Mouse (Mus musculus) lung, embryonic 14.5 days (tissue): ENCODE results near the gene Cycs. TPM values are rescaled to one million over a fixed set of nuclear protein-coding genes. Genes with fewer than 3 reads are reported as not detected.

Source experiments
- ATAC-seq: fragments of 200-750 bp; cut with Nextera tagmentation; 2 replicates; pipeline ENCODE4 v1.8.0; 2017; ENCODE audit warnings: mild to moderate bottlenecking, moderate TSS enrichment, moderate library complexity; ENCODE audit not compliant: insufficient read depth
- DNase-seq: peaks from one replicate; pipeline ENCODE4 v3.0.0-alpha.2; 2015
- H3K27ac ChIP-seq: fragments of 300-500 bp; sonication (generic); 2 replicates; pipeline ENCODE4 v1.5.1; 2014; ENCODE audit warnings: low read depth, mild to moderate bottlenecking, moderate library complexity
- H3K27me3 ChIP-seq: fragments of 300-500 bp; sonication (generic); 2 replicates; pipeline ENCODE4 v1.6.1; 2014; ENCODE audit warnings: low read length, control low read depth; ENCODE audit not compliant: insufficient read depth
- H3K36me3 ChIP-seq: fragments of 300-500 bp; sonication (generic); 2 replicates; pipeline ENCODE4 v1.6.1; 2014; ENCODE audit warnings: control low read depth; ENCODE audit not compliant: insufficient read depth
- H3K4me1 ChIP-seq: fragments of 300-500 bp; sonication (generic); 2 replicates; pipeline ENCODE4 v1.6.1; 2014; ENCODE audit warnings: antibody characterized with exemption, control low read depth; ENCODE audit not compliant: insufficient read depth
- H3K4me2 ChIP-seq: fragments of 300-500 bp; sonication (generic); 2 replicates; pipeline ENCODE4 v1.6.1; 2014; ENCODE audit warnings: mild to moderate bottlenecking
- H3K4me3 ChIP-seq: fragments of 300-500 bp; sonication (generic); 2 replicates; pipeline ENCODE4 v1.5.1; 2014; ENCODE audit warnings: low read depth, low read length
- H3K9ac ChIP-seq: fragments of 300-500 bp; sonication (generic); 2 replicates; pipeline ENCODE4 v1.6.1; 2014
- H3K9me3 ChIP-seq: fragments of 300-500 bp; sonication (generic); 2 replicates; pipeline ENCODE4 v1.6.1; 2016; ENCODE audit warnings: low read depth, low read length, control low read depth
- CTCF ChIP-seq: IDR thresholded peaks from 2 replicates; pipeline ENCODE4 v1.5.1; 2016; ENCODE audit warnings: antibody characterized with exemption, low read depth
- WGBS: fragments of 180-500 bp; shearing (Covaris S2); extraction: QIAGEN DNeasy Blood & Tissue Kit; methylation state at CpG from one replicate; pipeline ENCODE4 v1.1.7; 2014; 5-methylcytosine and 5-hydroxymethylcytosine counted together
- polyA plus RNA-seq: library from polyadenylated mRNA; unstranded; fragments of >200 nt; fragmentation: Nextera tagmentation; extraction: Ambion mirVana; gene quantifications from 2 replicates; pipeline ENCODE4 v1.2.1, GENCODE M21; 2014

The Cycs gene
- polyA plus RNA-seq, 1 experiment from 2014 or later, result 58.0 TPM

DNA sequence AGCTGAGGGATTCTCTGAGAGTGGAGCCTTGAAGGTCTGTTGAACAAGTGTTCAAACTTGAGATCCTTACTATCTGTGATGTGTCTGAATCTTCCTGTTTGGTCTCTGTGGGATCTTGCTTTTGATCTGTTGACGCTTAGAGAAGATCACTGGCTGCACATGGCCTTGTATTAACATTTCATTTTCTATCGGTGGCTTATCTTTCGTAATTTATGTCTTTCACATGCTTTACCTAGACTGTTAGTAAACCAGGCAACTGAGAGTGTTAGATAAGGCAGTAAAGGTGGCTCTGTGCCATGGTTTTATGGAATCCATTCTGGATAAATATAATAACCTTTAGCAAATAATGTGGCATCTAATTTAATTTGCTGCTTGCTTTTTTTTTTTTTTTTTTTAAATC lies 23.9 kb upstream of the Cycs start:
- H3K27ac ChIP-seq, result no peak overlapping the region
- DNase-seq (no peak), ATAC-seq (no peak)
- H3K9ac ChIP-seq, result no peak overlapping the region
- H3K4me3 ChIP-seq, result no peak overlapping the region
- TF ChIP-seq CTCF, result no peak
- 61% methylated on average over 3 of the region's 3 CpGs for WGBS
- H3K4me2 ChIP-seq, result no peak overlapping the region
- no peaks in the 10 kb centered on the region for H3K27me3 ChIP-seq
- no peaks in the 10 kb centered on the region; the same call in 1 of the 2 replicates for H3K9me3 ChIP-seq
- no peaks in the 10 kb centered on the region for H3K4me1 ChIP-seq
- H3K36me3 ChIP-seq, result no peaks in the 10 kb centered on the region

DNA sequence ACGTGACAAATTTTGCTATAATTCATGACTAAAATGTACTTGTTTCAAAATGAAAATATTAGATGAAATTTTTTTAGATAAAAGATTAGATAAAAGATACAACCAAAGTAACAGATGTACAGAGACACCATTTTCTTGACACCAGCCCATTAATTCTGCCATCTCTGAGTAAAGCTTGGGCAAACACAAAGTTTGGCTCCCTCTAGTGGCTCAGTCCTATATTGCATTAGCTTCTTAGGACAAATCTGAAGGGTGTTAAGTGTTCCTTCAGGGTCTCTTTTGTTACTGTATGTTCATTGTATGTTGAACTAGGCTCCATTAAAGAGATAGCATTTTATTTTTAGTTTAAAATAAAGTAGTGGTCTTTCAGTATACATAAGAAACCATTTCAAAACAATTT lies 21.9 kb upstream of the Cycs start:
- Histone ChIP-seq H3K4me2 (no peak overlapping the region), H3K4me1 (no peaks in the 10 kb centered on the region), H3K9ac (no peak overlapping the region), H3K27ac (no peak overlapping the region), H3K4me3 (no peak overlapping the region), H3K9me3 (no peaks in the 10 kb centered on the region), H3K36me3 (no peaks in the 10 kb centered on the region), H3K27me3 (no peaks in the 10 kb centered on the region)
- no peak for ATAC-seq
- WGBS, result 90% methylated on average over 1 of the region's 1 CpGs
- peak; percentile 85 for TF ChIP-seq CTCF
- DNase-seq, result peak; percentile 89

DNA sequence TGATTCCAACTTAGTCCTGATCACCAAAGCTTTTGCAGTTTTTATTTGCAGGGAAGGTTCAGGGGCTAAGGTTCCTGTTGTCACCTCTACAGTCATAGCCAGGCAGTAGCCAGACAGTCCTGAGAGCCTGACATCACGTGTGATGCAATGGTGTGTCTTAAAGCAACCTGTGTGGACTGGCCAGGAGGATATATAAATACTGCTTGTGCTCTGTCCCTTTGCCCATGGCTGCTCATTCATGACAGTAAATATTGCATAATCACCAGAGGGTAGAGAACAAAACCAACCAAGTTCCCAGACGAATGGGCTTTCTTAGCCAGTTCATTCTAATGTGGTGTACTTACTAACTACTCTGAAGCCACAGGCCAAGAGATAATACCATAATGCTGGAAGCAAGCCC lies 21.1 kb upstream of the Cycs start:
- Histone ChIP-seq H3K9ac (no peak overlapping the region), H3K36me3 (no peaks in the 10 kb centered on the region), H3K27me3 (no peaks in the 10 kb centered on the region), H3K9me3 (no peaks in the 10 kb centered on the region), H3K4me2 (no peak overlapping the region), H3K4me3 (no peak overlapping the region), H3K27ac (no peak overlapping the region), H3K4me1 (no peaks in the 10 kb centered on the region)
- WGBS, result 81% methylated on average over 2 of the region's 2 CpGs
- ATAC-seq (no peak), DNase-seq (no peak)
- no peak for TF ChIP-seq CTCF

DNA sequence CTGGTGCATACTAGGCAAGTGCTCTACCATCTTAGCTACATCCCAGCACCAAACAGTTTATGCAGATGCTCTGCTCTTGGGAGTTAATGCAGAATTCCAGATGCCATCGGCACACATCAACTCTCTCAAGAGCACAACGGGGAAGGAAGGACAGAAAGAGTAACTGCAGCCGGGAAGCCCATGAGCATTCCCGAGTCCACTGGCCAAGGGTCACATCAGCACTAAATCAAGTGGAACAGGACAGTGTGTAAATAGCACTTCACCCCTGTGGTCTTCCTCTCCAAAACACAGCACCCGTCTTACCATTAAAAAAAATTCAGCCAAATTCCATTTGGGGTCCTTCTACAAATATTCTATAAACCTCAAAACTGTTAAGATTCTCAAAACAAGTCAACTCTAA lies 20.0 kb upstream of the Cycs start:
- Histone ChIP-seq H3K9ac (no peak overlapping the region), H3K27ac (no peak overlapping the region), H3K36me3 (no peaks in the 10 kb centered on the region), H3K4me2 (no peak overlapping the region), H3K4me1 (no peaks in the 10 kb centered on the region), H3K9me3 (no peaks in the 10 kb centered on the region), H3K27me3 (no peaks in the 10 kb centered on the region), H3K4me3 (no peak overlapping the region)
- WGBS, result 43% methylated on average over 5 of the region's 5 CpGs
- no peak for TF ChIP-seq CTCF
- ATAC-seq (no peak), DNase-seq (no peak)

DNA sequence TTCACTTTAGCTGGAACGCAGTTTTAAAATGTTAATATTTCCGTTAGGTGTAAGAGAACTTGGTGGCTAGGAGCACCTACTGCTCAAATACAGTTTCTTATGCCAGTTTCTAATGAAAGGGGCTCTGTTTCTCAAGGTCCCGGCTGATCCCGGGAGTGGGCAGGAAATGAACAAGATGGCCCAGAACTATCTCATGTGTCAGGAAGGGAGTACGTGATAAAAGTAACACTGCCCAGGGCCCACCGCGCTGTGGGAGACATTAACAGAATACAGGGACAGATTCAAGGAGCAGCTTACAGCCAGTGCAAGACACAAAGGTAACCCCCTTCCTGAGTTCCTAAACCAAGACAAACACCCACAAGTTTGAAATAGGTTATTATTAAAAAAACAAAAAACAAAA lies 19.4 kb upstream of the Cycs start:
- no peak for ATAC-seq
- Histone ChIP-seq H3K4me2 (no peak overlapping the region), H3K36me3 (no peaks in the 10 kb centered on the region), H3K27me3 (no peaks in the 10 kb centered on the region), H3K4me1 (no peaks in the 10 kb centered on the region), H3K27ac (no peak overlapping the region), H3K9ac (no peak overlapping the region), H3K9me3 (no peaks in the 10 kb centered on the region), H3K4me3 (no peak overlapping the region)
- no peak for TF ChIP-seq CTCF
- WGBS, result 57% methylated on average over 7 of the region's 7 CpGs
- DNase-seq, result no peak

DNA sequence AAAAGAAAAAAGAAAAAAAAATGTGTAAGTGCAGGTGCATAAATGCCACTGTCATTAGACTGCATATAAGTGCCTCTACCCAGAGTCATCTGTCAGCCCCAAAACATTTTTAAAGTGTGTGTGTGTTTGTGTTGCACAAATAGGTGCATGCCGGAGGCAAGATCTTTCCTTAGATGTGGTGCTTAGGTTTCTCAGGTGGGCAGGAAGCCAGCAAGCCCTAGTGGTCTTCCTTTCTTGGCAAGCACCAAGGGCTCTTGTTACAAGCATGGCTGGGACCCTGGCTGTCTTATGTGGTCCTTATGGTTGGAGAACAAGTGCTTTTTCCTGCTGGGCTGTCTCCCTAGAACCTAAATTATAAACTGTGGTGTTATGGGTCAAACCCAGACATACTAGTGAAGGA lies 5.3 kb upstream of the Cycs start:
- H3K4me1 ChIP-seq, result 0 out of 2 replicates have a peak, but pooled peaks cover 4% of the 10 kb centered on the region
- H3K36me3 ChIP-seq, result no peaks in the 10 kb centered on the region
- 88% methylated on average over 1 of the region's 1 CpGs for WGBS
- H3K27me3 ChIP-seq, result no peaks in the 10 kb centered on the region
- no peak for TF ChIP-seq CTCF
- no peak overlapping the region for H3K4me2 ChIP-seq
- no peaks in the 10 kb centered on the region for H3K9me3 ChIP-seq
- ATAC-seq (no peak), DNase-seq (no peak)
- H3K4me3 ChIP-seq, result no peak overlapping the region
- no peak overlapping the region for H3K9ac ChIP-seq
- no peak overlapping the region for H3K27ac ChIP-seq

DNA sequence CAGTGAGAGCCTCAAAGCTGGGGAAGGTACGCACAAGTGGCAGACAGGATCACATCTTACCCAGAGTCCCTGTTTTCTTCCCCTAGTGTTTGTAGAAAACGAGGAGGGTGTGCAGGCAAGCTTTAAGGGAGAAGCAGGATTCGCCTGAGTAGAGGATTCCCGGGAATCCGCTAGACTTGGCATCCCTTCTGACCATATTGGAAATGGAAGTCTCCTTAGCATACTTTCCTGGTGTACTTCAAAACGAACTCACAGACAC lies 588 bp upstream of the Cycs start:
- H3K9me3 ChIP-seq, result no peaks in the 10 kb centered on the region
- peak overlapping the region; percentile 82 for H3K4me2 ChIP-seq
- ATAC-seq (no peak), DNase-seq (no peak)
- peaks cover 16% of the 10 kb centered on the region; the same call in 1 of the 2 replicates for H3K36me3 ChIP-seq
- H3K4me1 ChIP-seq, result 0 out of 2 replicates have a peak, but pooled peaks cover 4% of the 10 kb centered on the region
- WGBS, result 10% methylated on average over 6 of the region's 6 CpGs
- TF ChIP-seq CTCF, result no peak
- peak overlapping the region; percentile 80 for H3K4me3 ChIP-seq
- H3K9ac ChIP-seq, result peak overlapping the region; percentile 84
- H3K27ac ChIP-seq, result peak overlapping the region; percentile 84
- no peaks in the 10 kb centered on the region for H3K27me3 ChIP-seq

DNA sequence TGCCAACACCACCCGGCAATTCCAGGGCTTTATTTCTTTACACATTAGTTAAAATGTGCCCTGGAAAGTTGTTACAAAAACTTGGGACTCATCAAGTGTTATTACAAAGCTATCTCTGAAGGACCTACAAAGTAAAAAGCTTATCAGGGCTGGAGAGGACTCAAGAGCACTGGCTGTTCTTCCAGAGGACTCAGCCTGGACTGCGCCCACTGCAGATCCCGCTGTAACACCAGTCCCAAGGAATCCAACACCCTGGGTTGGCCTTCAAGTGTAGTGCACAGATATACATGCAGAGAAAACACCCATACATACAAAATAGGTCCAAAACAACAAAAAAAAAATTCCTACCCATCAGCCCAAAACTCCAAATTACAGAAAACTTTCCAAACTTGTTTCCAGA lies 2.7 kb downstream of the Cycs start:
- Histone ChIP-seq H3K9ac (no peak overlapping the region), H3K36me3 (peaks cover 16% of the 10 kb centered on the region; the same call in 1 of the 2 replicates), H3K4me1 (0 out of 2 replicates have a peak, but pooled peaks cover 4% of the 10 kb centered on the region), H3K4me3 (no peak overlapping the region), H3K4me2 (no peak overlapping the region), H3K27ac (no peak overlapping the region), H3K9me3 (no peaks in the 10 kb centered on the region), H3K27me3 (no peaks in the 10 kb centered on the region)
- DNase-seq (no peak), ATAC-seq (no peak)
- no peak for TF ChIP-seq CTCF
- 94% methylated on average over 3 of the region's 3 CpGs for WGBS
